Mouse (Mus musculus) cerebellum, adult 2 months (tissue): ENCODE measurements around the gene Pou3f1.

Experiments
- CTCF ChIP-seq: fragments of 200-500 bp; IDR thresholded peaks from 2 replicates; pipeline ENCODE4 v1.5.1; 2011; ENCODE audit warnings: low read depth, mild to moderate bottlenecking, control low read depth, low read length, moderate library complexity, borderline replicate concordance; ENCODE audit not compliant: insufficient read depth
- POLR2A ChIP-seq: fragments of 200-500 bp; IDR thresholded peaks from 2 replicates; pipeline ENCODE4 v1.6.1; 2011; ENCODE audit warnings: low read length, control low read depth, borderline replicate concordance; ENCODE audit not compliant: insufficient read depth

GRCm38 (mm10) chr4:124615986-124616385 lies 40.6 kb upstream of the Pou3f1 start:
- TF ChIP-seq CTCF (no peak), POLR2A (no peak)
